Mouse (Mus musculus): ENCODE data around the gene Irf2. TPM values are rescaled to one million over a fixed set of nuclear protein-coding genes. Genes with fewer than 3 reads are reported as not detected.

The Irf2 gene
- polyA plus RNA-seq, 1 experiment: 29.9 TPM

DNA sequence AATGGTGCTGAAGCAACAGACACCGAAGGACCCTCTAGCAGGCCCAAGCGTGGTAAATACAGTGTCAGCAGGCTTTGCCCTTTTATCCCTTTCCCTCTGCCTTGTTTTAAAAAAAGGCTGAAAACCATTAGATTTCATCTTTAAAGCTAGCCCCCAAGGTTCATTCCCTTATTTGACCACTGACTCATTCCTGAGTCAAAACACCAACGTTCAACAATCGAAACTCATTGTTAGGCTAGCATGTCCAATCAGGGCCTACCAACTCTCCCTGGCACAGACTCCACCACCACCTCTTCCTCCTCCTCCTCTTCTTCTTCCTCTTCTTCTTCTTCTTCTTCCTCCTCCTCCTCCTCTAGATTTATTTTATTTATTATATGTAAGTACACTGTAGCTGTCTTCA lies 30.2 kb upstream of the Irf2 start:
- Histone ChIP-seq H3K36me3 (replicated peaks; ENCODE audit: low read length) (no peaks in the 10 kb centered on the region), H3K9me3 (peaks cover 7% of the 10 kb centered on the region), H3K4me3 (replicated peaks) (no peak overlapping the region), H3K27me3 (replicated peaks) (peaks cover 2% of the 10 kb centered on the region), H3K4me1 (peaks cover 11% of the 10 kb centered on the region)
- no peak for TF ChIP-seq GATA1 (IDR thresholded peaks at IDR 0.05; ENCODE audit: borderline replicate concordance, low read length)
- no peak for TF ChIP-seq FLI1 (IDR thresholded peaks at IDR 0.05; ENCODE audit: low read length)

DNA sequence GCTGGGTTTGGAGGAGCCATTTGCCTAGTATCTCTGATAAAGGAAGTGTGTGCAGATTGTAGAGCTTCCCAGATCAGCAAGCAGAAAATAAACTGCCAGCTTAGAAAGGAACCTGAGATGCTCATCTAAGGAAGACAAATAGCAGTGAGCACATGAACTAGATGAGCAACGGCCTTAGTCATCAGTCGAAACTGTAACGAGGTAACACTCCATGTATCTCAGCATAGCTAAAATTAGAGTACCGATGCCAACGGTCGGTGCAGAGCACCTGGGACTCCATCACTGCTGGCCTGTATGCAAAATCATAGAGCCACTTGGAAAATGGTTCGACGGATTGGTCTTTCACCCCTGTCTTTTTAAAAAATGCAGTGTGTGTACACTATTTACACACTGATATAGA lies 29.2 kb upstream of the Irf2 start:
- TF ChIP-seq FLI1 (IDR thresholded peaks at IDR 0.05; ENCODE audit: low read length) (no peak), GATA1 (IDR thresholded peaks at IDR 0.05; ENCODE audit: borderline replicate concordance, low read length) (no peak)
- no peaks in the 10 kb centered on the region for H3K36me3 ChIP-seq (replicated peaks; ENCODE audit: low read length)
- H3K4me1 ChIP-seq: peaks cover 11% of the 10 kb centered on the region
- peaks cover 2% of the 10 kb centered on the region for H3K27me3 ChIP-seq (replicated peaks)
- H3K9me3 ChIP-seq: peaks cover 7% of the 10 kb centered on the region
- no peak overlapping the region for H3K4me3 ChIP-seq (replicated peaks)

DNA sequence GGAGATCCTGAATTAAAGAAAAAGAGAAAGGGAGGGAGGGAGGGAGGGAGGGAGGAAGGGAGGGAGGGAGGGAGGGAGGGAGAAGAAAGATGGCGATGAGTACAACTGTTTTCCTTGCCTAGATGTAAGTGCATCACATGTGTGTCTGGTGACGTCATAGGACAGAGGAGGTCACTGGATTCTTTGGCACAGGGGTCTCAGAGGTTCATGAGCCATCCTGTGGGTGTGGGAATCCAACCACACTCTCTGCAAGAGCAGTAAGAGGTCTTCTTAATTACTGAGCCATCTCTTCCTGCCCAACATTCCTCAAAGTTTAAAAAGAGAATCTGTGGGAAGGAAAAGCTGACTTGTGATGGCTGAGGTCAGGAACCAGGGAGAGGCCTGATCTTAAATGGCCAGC lies 28.0 kb upstream of the Irf2 start:
- no peak overlapping the region for H3K4me3 ChIP-seq (replicated peaks)
- peaks cover 2% of the 10 kb centered on the region for H3K27me3 ChIP-seq (replicated peaks)
- H3K4me1 ChIP-seq: peaks cover 11% of the 10 kb centered on the region
- no peaks in the 10 kb centered on the region for H3K36me3 ChIP-seq (replicated peaks; ENCODE audit: low read length)
- TF ChIP-seq GATA1 (IDR thresholded peaks at IDR 0.05; ENCODE audit: borderline replicate concordance, low read length) (no peak), FLI1 (IDR thresholded peaks at IDR 0.05; ENCODE audit: low read length) (no peak)
- no peaks in the 10 kb centered on the region for H3K9me3 ChIP-seq

DNA sequence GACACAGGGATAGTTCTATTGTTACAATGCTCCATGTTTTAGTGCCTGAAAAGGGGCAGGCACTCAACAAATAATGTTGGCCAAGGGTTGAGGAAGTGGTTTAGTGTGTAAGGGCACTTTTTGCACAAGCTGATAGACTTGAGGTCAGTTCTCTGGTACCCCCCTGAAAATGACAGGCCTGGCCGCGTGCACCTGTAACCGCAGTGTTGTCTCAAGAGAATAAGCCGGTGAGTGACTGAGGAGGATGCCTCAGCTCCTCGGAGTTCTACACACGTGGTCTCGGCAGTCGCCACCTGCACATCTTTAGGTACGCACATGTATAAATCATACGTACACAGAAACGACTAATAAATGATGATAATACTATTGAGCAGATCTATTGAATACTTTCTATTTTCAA lies 26.4 kb upstream of the Irf2 start:
- no peaks in the 10 kb centered on the region for H3K9me3 ChIP-seq
- peaks cover 11% of the 10 kb centered on the region for H3K4me1 ChIP-seq
- H3K27me3 ChIP-seq (replicated peaks): peaks cover 2% of the 10 kb centered on the region
- no peaks in the 10 kb centered on the region for H3K36me3 ChIP-seq (replicated peaks; ENCODE audit: low read length)
- no peak for TF ChIP-seq FLI1 (IDR thresholded peaks at IDR 0.05; ENCODE audit: low read length)
- H3K4me3 ChIP-seq (replicated peaks): no peak overlapping the region

GRCm38 (mm10) chr8:46713844-46714243 lies 25.7 kb upstream of the Irf2 start:
- TF ChIP-seq FLI1 (IDR thresholded peaks at IDR 0.05; ENCODE audit: low read length) (no peak), GATA1 (IDR thresholded peaks at IDR 0.05; ENCODE audit: borderline replicate concordance, low read length) (no peak)
- H3K27me3 ChIP-seq (replicated peaks): peaks cover 2% of the 10 kb centered on the region
- H3K9me3 ChIP-seq: no peaks in the 10 kb centered on the region
- no peak overlapping the region for H3K4me3 ChIP-seq (replicated peaks)
- H3K36me3 ChIP-seq (replicated peaks; ENCODE audit: low read length): no peaks in the 10 kb centered on the region
- peaks cover 12% of the 10 kb centered on the region for H3K4me1 ChIP-seq

DNA sequence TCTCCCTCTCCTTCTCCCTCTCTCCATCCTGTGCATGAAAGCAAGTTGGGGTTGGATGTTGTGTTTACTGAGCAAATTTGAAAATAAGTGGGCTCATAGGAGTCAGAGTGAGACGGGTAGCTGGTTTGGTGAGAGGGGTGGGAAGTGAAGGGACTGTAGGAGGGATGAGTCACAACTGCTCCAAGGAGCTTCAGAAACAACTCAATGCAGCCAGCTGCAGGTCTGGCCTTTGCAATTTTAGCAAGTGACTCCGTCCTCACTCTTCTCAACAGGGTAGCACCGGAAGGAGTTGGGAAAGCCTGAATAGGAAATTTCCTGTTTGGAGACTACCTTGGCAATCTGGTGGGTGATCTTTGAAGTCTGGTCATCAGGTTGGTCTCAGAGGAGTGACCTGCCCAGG lies 25.1 kb upstream of the Irf2 start:
- Histone ChIP-seq H3K4me3 (replicated peaks) (no peak overlapping the region), H3K27me3 (replicated peaks) (peaks cover 2% of the 10 kb centered on the region), H3K4me1 (peaks cover 14% of the 10 kb centered on the region), H3K9me3 (no peaks in the 10 kb centered on the region), H3K36me3 (replicated peaks; ENCODE audit: low read length) (no peaks in the 10 kb centered on the region)
- no peak for TF ChIP-seq GATA1 (IDR thresholded peaks at IDR 0.05; ENCODE audit: borderline replicate concordance, low read length)
- no peak for TF ChIP-seq FLI1 (IDR thresholded peaks at IDR 0.05; ENCODE audit: low read length)

GRCm38 (mm10) chr8:46716477-46716876 lies 23.1 kb upstream of the Irf2 start:
- peaks cover 2% of the 10 kb centered on the region for H3K27me3 ChIP-seq (replicated peaks)
- no peaks in the 10 kb centered on the region for H3K9me3 ChIP-seq
- no peaks in the 10 kb centered on the region for H3K36me3 ChIP-seq (replicated peaks; ENCODE audit: low read length)
- no peak overlapping the region for H3K4me3 ChIP-seq (replicated peaks)
- H3K4me1 ChIP-seq: peaks cover 12% of the 10 kb centered on the region
- no peak for TF ChIP-seq GATA1 (IDR thresholded peaks at IDR 0.05; ENCODE audit: borderline replicate concordance, low read length)

DNA sequence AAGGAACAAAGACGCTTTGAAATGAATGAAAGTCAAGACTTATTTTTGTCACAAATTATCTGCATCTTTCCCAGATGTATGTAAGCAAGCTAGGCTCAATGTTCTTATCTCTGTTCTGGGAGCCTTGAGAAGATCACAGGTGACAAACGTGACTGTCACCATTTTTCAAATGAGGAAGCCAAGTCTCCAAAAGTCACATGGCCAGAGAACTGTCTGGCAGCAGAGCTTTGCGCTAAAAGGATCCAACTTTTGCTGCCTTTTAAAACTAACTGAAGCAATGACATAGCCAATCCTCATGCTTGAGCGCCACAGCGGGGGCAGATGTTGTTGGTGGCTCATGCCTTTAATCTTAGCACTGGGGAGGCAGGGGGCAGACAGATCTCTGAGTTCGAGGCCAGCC lies 22.4 kb upstream of the Irf2 start:
- Histone ChIP-seq H3K36me3 (replicated peaks; ENCODE audit: low read length) (no peaks in the 10 kb centered on the region), H3K27me3 (replicated peaks) (peaks cover 1% of the 10 kb centered on the region), H3K9me3 (no peaks in the 10 kb centered on the region), H3K4me1 (peaks cover 11% of the 10 kb centered on the region), H3K4me3 (replicated peaks) (no peak overlapping the region)
- TF ChIP-seq GATA1 (IDR thresholded peaks at IDR 0.05; ENCODE audit: borderline replicate concordance, low read length) (no peak), FLI1 (IDR thresholded peaks at IDR 0.05; ENCODE audit: low read length) (no peak)

GRCm38 (mm10) chr8:46718301-46718700 lies 21.2 kb upstream of the Irf2 start:
- TF ChIP-seq FLI1 (IDR thresholded peaks at IDR 0.05; ENCODE audit: low read length) (no peak), GATA1 (IDR thresholded peaks at IDR 0.05; ENCODE audit: borderline replicate concordance, low read length) (no peak)
- H3K36me3 ChIP-seq (replicated peaks; ENCODE audit: low read length): no peaks in the 10 kb centered on the region
- no peaks in the 10 kb centered on the region for H3K27me3 ChIP-seq (replicated peaks)
- H3K9me3 ChIP-seq: no peaks in the 10 kb centered on the region
- H3K4me1 ChIP-seq: peaks cover 3% of the 10 kb centered on the region
- no peak overlapping the region for H3K4me3 ChIP-seq (replicated peaks)

DNA sequence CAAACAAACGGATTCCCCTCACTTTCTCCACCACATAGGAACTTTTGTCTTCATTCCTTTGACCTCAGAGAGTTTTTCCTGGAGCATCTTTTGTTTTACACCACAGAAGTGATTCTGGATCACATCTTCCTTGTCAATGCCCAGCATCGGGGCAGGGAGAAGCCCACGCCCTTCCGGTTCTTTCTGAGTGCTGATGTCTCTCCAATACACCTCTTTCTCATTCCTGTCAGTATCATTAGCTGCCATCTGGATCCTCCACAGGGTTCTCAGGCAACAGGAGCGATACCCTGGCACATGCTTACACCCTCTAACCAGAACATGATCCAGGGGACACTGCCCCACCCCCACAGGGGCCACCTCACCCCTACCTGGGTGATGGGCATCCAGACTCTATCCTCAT lies 20.8 kb upstream of the Irf2 start:
- H3K27me3 ChIP-seq (replicated peaks): no peaks in the 10 kb centered on the region
- H3K4me1 ChIP-seq: peaks cover 2% of the 10 kb centered on the region; the same call in 1 of the 2 replicates
- TF ChIP-seq FLI1 (IDR thresholded peaks at IDR 0.05; ENCODE audit: low read length): no peak
- no peak for TF ChIP-seq GATA1 (IDR thresholded peaks at IDR 0.05; ENCODE audit: borderline replicate concordance, low read length)
- no peaks in the 10 kb centered on the region for H3K36me3 ChIP-seq (replicated peaks; ENCODE audit: low read length)
- no peaks in the 10 kb centered on the region for H3K9me3 ChIP-seq
- H3K4me3 ChIP-seq (replicated peaks): no peak overlapping the region

DNA sequence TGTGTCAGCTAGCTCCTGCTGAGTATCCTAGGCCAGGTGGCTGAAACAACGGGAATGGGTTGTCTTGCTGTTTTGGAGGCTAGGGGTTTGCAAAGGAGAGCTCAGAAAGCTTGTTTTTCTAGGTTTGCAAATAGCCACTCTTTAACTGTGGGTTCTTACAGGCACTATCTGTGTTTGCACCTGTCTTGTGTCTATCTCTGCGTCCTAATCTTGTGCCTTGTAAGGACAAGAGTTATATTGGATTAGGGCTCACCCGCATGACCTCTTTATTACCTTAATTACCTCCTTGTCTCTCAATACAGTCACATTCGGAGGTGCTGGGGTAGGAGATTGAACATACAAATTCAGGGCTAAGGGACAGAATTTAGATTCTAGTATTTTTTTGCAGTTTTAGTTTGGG lies 18.9 kb upstream of the Irf2 start:
- no peaks in the 10 kb centered on the region for H3K27me3 ChIP-seq (replicated peaks)
- H3K9me3 ChIP-seq: no peaks in the 10 kb centered on the region
- no peaks in the 10 kb centered on the region for H3K36me3 ChIP-seq (replicated peaks; ENCODE audit: low read length)
- no peak overlapping the region for H3K4me3 ChIP-seq (replicated peaks)
- peaks cover 2% of the 10 kb centered on the region; the same call in 1 of the 2 replicates for H3K4me1 ChIP-seq
- TF ChIP-seq FLI1 (IDR thresholded peaks at IDR 0.05; ENCODE audit: low read length): no peak
- no peak for TF ChIP-seq GATA1 (IDR thresholded peaks at IDR 0.05; ENCODE audit: borderline replicate concordance, low read length)
